Mouse (Mus musculus) spleen, adult 2 months (tissue): Measurements from ENCODE around the gene Sv2a. TPM values are rescaled to one million over a fixed set of nuclear protein-coding genes. Genes with fewer than 3 reads are reported as not detected.

ENCODE experiments used
- DNase-seq, 2 experiments: peaks; one replicate each; pipeline versions ENCODE4 v3.0.0 to v3.0.0-alpha.2; 2012 to 2021; ENCODE audit warnings: low spot score in 2 of 2, low read depth in 1 of 2
- H3K27ac ChIP-seq: fragments of 200-500 bp; 2 replicates; pipeline ENCODE4 v1.5.1; 2012; ENCODE audit warnings: low read length, inconsistent platforms; ENCODE audit not compliant: insufficient read depth
- H3K27me3 ChIP-seq: fragments of 200-500 bp; 2 replicates; pipeline ENCODE4 v1.6.1; 2012; ENCODE audit warnings: mild to moderate bottlenecking, moderate library complexity, low read length, inconsistent platforms; ENCODE audit not compliant: control insufficient read depth, insufficient read depth
- H3K36me3 ChIP-seq: fragments of 200-500 bp; 2 replicates; pipeline ENCODE4 v1.6.1; 2012; ENCODE audit warnings: mild to moderate bottlenecking, low read length, inconsistent platforms; ENCODE audit not compliant: control insufficient read depth, insufficient read depth
- H3K4me1 ChIP-seq: fragments of 200-500 bp; 2 replicates; pipeline ENCODE4 v1.6.1; 2011; ENCODE audit warnings: inconsistent platforms; ENCODE audit not compliant: control insufficient read depth, insufficient read depth, insufficient read length
- H3K4me3 ChIP-seq: fragments of 200-500 bp; 2 replicates; pipeline ENCODE4 v1.5.1; 2011; ENCODE audit warnings: mild to moderate bottlenecking, inconsistent platforms; ENCODE audit not compliant: insufficient read depth, insufficient read length; ENCODE audit errors: extremely low read depth
- CTCF ChIP-seq: fragments of 200-500 bp; IDR thresholded peaks from 2 replicates; pipeline ENCODE4 v1.5.1; 2011; ENCODE audit warnings: mild to moderate bottlenecking, inconsistent platforms; ENCODE audit not compliant: insufficient read depth, insufficient read length, insufficient replicate concordance; ENCODE audit errors: extremely low read depth
- POLR2A ChIP-seq: fragments of 200-500 bp; IDR thresholded peaks from 2 replicates; pipeline ENCODE4 v1.6.1; 2011; ENCODE audit warnings: low read depth, low read length, inconsistent platforms
- WGBS: fragments of 180-500 bp; shearing (Covaris S2); methylation state at CpG from one replicate; pipeline ENCODE4 v1.1.7; 2018; 5-methylcytosine and 5-hydroxymethylcytosine counted together
- polyA plus RNA-seq: library from polyadenylated mRNA; depleted of rRNA; stranded (reverse); fragments of >200 nt; gene quantifications from 2 replicates; pipeline ENCODE4 v1.2.3, GENCODE M21; 2012

Sv2a gene
- polyA plus RNA-seq, 1 experiment, result 2.0 TPM

- Histone ChIP-seq H3K27ac (no peak overlapping the region), H3K27me3 (no peaks in the 10 kb centered on the region), H3K4me1 (peaks cover 9% of the 10 kb centered on the region), H3K36me3 (no peaks in the 10 kb centered on the region), H3K4me3 (no peak overlapping the region)
- TF ChIP-seq CTCF (no peak), POLR2A (no peak)
- 92% methylated on average over 4 of the region's 4 CpGs for WGBS
- DNase-seq, result no peak
These were observed 41.8 kb downstream of the Sv2a start for GRCm38 (mm10) chr3:96222774-96223173.

GRCm38 (mm10) chr3:96225421-96225820 lies 44.5 kb downstream of the Sv2a start:
- no peak for DNase-seq
- H3K27ac ChIP-seq, result no peak overlapping the region
- TF ChIP-seq CTCF (no peak), POLR2A (no peak)
- no peaks in the 10 kb centered on the region for H3K36me3 ChIP-seq
- peaks cover 6% of the 10 kb centered on the region for H3K4me1 ChIP-seq
- WGBS, result 33% methylated on average over 2 of the region's 2 CpGs
- H3K4me3 ChIP-seq, result no peak overlapping the region
- no peaks in the 10 kb centered on the region for H3K27me3 ChIP-seq

- no peak for DNase-seq
- Histone ChIP-seq H3K27me3 (no peaks in the 10 kb centered on the region), H3K36me3 (no peaks in the 10 kb centered on the region), H3K27ac (no peak overlapping the region), H3K4me3 (no peak overlapping the region), H3K4me1 (peaks cover 6% of the 10 kb centered on the region)
- TF ChIP-seq CTCF, result no peak
- TF ChIP-seq POLR2A, result no peak
- WGBS, result 76% methylated on average over 8 of the region's 8 CpGs
These were observed 46.0 kb downstream of the Sv2a start for GRCm38 (mm10) chr3:96226695-96227648.

GRCm38 (mm10) chr3:96228828-96229227 lies 47.9 kb downstream of the Sv2a start:
- Histone ChIP-seq H3K4me3 (no peak overlapping the region), H3K4me1 (no peaks in the 10 kb centered on the region), H3K27ac (no peak overlapping the region), H3K27me3 (no peaks in the 10 kb centered on the region), H3K36me3 (no peaks in the 10 kb centered on the region)
- no peak for TF ChIP-seq POLR2A
- TF ChIP-seq CTCF, result no peak
- no peak for DNase-seq
- 82% methylated on average over 2 of the region's 2 CpGs for WGBS

GRCm38 (mm10) chr3:96230404-96230803 lies 49.5 kb downstream of the Sv2a start:
- no peak for DNase-seq
- Histone ChIP-seq H3K4me1 (no peaks in the 10 kb centered on the region), H3K36me3 (no peaks in the 10 kb centered on the region), H3K27ac (no peak overlapping the region), H3K4me3 (no peak overlapping the region), H3K27me3 (no peaks in the 10 kb centered on the region)
- 49% methylated on average over 2 of the region's 2 CpGs for WGBS
- no peak for TF ChIP-seq CTCF
- TF ChIP-seq POLR2A, result no peak

GRCm38 (mm10) chr3:96230910-96231757 lies 50.2 kb downstream of the Sv2a start:
- H3K27ac ChIP-seq, result no peak overlapping the region
- H3K4me1 ChIP-seq, result no peaks in the 10 kb centered on the region
- H3K4me3 ChIP-seq, result no peak overlapping the region
- no peak for TF ChIP-seq POLR2A
- no peak for TF ChIP-seq CTCF
- no peak for DNase-seq
- H3K27me3 ChIP-seq, result no peaks in the 10 kb centered on the region
- H3K36me3 ChIP-seq, result no peaks in the 10 kb centered on the region
- 76% methylated on average over 4 of the region's 4 CpGs for WGBS

- H3K27ac ChIP-seq, result no peak overlapping the region
- H3K36me3 ChIP-seq, result no peaks in the 10 kb centered on the region
- TF ChIP-seq POLR2A (no peak), CTCF (no peak)
- H3K4me3 ChIP-seq, result no peak overlapping the region
- WGBS, result 79% methylated on average over 2 of the region's 2 CpGs
- DNase-seq, result no peak
- H3K27me3 ChIP-seq, result no peaks in the 10 kb centered on the region
- H3K4me1 ChIP-seq, result no peaks in the 10 kb centered on the region
These were observed 50.8 kb downstream of the Sv2a start for GRCm38 (mm10) chr3:96231758-96232120.
